8 mouse cellular contexts compared by ENCODE assay signal in genomic region chr14:72516376-72516775, GRCm38 (mm10). TPM values are rescaled to one million over a fixed set of nuclear protein-coding genes. Genes with fewer than 3 reads are reported as not detected.
DNase-seq lines count a peak whose midpoint lies in the region; ATAC-seq and TF ChIP-seq lines count a peak whose summit lies in the region.

No protein-coding gene starts in this region.

- no peaks in the 10 kb centered on the region for H3K27me3 ChIP-seq in kidney, postnatal 0 days (ENCODE audit: insufficient read depth, low read length)

- whole genome bisulfite sequencing in kidney, postnatal 0 days = 30% methylated on average over 5 of the region's 5 CpGs

- H3K9me3 ChIP-seq in kidney, postnatal 0 days (replicated peaks; ENCODE audit: low read length) = no peaks in the 10 kb centered on the region

- no peak overlapping the region for H3K4me2 ChIP-seq in kidney, postnatal 0 days (ENCODE audit: low read length)

- no peak overlapping the region for H3K4me3 ChIP-seq in kidney, postnatal 0 days (replicated peaks; ENCODE audit: low read depth, low read length)

- no peaks in the 10 kb centered on the region for H3K4me1 ChIP-seq in kidney, postnatal 0 days (replicated peaks; ENCODE audit: insufficient read depth, low read length)

- TF ChIP-seq CTCF in kidney, postnatal 0 days (IDR thresholded peaks at IDR 0.05; ENCODE audit: low read depth) = peak; percentile 92

- no peak overlapping the region for H3K9ac ChIP-seq in kidney, postnatal 0 days (ENCODE audit: low read depth, low read length)

- no peaks in the 10 kb centered on the region for H3K36me3 ChIP-seq in kidney, postnatal 0 days (ENCODE audit: insufficient read depth, low read length)

- peak; percentile 22 for DNase-seq in cerebellum, adult 9-10 months
- no peak for DNase-seq in cerebellum, adult 11 months
- peak; percentile 38 for DNase-seq in ovary, postnatal 36 days (ENCODE audit: low spot score)
- DNase-seq in ovary, postnatal 10 days (ENCODE audit: low spot score) = no peak
- peak; percentile 64 for DNase-seq in embryo, embryonic 9.5 days (ENCODE audit: extremely low spot score)
- DNase-seq in kidney, postnatal 0 days (ENCODE audit: low spot score) = peak; percentile 77
- DNase-seq in lung, postnatal 25 days (ENCODE audit: low spot score) = peak; percentile 47
- DNase-seq in urinary bladder, postnatal 25 days (ENCODE audit: low spot score) = peak; percentile 25

- no peak overlapping the region for H3K27ac ChIP-seq in kidney, postnatal 0 days

- ATAC-seq in kidney, postnatal 0 days (replicated peaks; ENCODE audit: low FRiP score, low read depth) = no peak

RNA-seq across cellular contexts. Expression of gene Gm9195, which starts 24.7 kb away (rescaled TPM):
- polyA plus RNA-seq in kidney, postnatal 0 days (2015; fragmentation: Nextera tagmentation; extraction: Ambion mirVana) = not detected in 2 replicates

Comparison
In these comparisons a context has a peak if more than half of its experiments do, and no peak if none do; other contexts are left out.
1. DNase-seq: peak in cerebellum, adult 9-10 months (single experiment), ovary, postnatal 36 days (single experiment), embryo, embryonic 9.5 days (single experiment), kidney, postnatal 0 days (single experiment), lung, postnatal 25 days (single experiment) and urinary bladder, postnatal 25 days (single experiment); none in cerebellum, adult 11 months (single experiment) and ovary, postnatal 10 days (single experiment).